Mouse (Mus musculus): ENCODE results near the gene Clic3.

Gene Clic3

DNA sequence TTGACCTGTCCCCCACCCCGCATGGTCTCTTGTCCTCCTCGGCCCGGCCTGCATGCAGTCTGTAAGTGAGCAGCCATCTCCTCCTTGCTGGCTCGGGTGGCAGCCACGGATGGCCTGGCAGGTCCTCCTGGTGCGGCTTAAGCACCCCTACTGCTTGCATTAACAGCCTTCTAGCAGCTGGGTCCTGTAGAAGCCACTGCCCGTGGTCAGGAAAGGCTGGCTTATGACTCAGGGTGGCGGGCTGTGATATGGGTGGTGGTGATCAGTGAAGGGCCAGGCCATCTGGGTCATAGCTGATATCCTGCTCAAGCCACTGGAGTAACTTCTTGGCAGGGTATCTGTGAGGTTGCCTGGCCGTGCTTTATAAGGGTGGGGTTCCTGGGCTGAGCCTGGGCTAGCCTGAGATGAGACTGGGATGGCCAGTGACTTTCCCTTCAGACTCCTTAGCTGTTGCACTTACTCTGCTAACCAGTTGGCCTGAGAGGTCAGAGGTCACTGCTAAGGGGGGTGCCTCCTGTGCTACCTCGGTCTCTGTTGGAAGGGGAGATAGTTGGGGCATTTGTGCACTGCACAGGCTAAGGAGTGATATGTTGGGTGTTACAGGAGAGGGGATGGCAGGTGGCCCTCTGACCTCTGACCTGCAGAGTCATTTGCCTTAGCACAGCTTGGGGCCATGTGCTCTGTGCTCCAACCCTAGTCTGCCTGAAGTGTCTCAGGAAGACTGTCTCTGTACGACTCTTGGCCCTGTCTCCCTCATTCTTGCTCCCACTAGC, 24.1 kb upstream of the Clic3 start:
- no peak for TF ChIP-seq GATA4 (IDR thresholded peaks at IDR 0.05; ENCODE audit: insufficient replicate concordance, low read length)

DNA sequence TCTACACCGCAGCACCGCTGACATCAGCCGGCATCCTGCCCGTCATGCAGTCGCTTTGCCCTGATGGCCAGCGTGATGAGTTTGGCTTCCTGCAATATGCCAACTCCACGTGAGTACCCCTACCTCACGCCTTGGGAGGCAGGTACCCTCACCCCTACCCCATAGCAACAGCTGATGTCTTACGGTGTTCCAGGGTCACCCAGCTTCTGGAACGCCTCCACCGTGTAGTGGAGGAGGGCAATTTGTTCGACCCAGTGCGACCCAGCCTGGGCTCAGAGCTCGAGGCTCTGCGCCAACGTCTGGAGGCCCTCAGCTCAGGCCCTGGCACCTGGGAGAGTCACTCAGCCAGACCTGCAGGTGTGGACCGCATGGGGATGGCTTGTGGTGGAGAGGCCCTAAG, 23.5 kb upstream of the Clic3 start:
- no peak for TF ChIP-seq GATA4 (IDR thresholded peaks at IDR 0.05; ENCODE audit: insufficient replicate concordance, low read length)

DNA sequence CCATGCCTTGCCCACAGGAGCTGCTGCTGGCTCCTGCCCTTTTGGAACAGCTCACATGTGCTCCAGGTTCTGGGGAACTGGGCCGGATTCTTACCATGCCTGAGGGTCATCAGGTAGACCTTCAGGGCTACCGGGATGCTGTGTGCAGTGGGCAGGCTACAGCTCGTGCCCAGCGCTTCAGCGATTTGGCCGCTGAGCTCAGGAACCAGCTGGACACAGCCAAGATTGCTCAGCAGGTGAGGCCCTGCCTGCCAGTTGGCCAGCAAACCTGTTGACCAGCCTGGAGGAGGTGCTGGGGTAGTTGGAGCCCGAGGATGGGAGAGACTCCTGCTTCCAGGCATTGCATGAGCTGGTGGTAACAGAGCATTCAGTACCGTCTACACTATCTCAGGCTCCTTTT, 22.3 kb upstream of the Clic3 start:
- no peak for TF ChIP-seq GATA4 (IDR thresholded peaks at IDR 0.05; ENCODE audit: insufficient replicate concordance, low read length)

DNA sequence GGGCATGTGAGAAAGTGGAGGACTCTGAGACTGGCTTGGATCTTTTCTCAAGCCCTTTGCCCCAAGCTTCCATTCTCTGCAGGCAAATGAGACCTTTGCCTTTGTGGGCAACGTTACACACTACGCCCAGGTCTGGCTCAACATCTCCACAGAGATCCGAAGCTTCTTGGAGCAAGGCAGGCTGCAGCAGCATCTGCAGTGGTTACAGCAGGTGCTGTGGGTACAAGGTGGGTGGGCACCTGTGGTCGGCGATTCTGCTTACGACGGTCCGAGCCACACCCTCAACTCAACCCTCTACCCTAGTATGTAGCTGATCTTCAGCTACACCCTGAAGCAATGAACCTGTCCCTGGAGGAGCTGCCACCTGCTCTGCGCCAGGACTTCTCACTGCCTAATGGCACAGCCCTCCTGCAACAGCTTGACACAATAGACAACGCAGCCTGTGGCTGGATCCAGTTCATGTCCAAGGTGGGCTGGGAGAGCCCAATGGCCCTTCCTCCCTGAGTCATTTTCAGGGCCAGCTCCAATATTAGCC, 20.3 kb upstream of the Clic3 start:
- no peak for TF ChIP-seq GATA4 (IDR thresholded peaks at IDR 0.05; ENCODE audit: insufficient replicate concordance, low read length)

DNA sequence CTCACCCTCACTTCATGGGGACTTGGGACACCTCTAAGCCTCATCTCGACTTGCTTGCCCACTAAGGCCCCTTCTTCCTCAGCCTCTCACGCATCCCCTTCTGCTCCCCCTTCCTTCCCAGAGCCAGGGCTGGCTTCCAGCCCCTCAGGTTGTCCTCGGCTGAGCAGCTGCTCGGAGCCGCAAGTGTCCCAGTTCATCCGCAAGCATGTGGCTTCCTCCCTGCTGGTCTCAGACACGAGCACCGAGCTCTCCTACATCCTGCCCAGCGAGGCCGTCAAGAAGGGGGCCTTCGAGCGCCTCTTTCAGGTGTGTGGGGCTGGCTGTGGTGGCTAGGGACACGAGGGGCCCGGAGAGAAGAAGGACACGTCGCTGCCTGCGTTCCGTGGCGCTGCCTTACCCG, 15.6 kb upstream of the Clic3 start:
- TF ChIP-seq GATA4 (IDR thresholded peaks at IDR 0.05; ENCODE audit: insufficient replicate concordance, low read length), result no peak

DNA sequence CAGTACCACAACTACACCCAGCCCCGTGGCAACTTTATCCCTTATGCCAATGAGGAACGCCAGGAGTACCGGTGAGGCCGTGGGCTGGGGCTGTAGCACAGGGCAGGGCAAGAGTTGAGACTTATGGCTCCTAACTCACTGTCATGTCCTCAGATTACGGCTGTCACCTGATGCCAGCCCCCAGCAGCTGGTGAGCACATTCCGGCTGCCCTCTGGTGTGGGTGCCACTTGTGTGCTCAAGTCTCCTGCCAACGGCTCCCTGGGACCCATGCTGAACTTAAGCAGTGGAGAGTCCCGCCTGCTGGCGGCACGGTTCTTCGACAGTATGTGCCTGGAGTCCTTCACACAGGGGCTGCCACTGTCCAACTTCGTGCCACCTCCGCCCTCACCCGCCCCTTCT, 14.0 kb upstream of the Clic3 start:
- TF ChIP-seq GATA4 (IDR thresholded peaks at IDR 0.05; ENCODE audit: insufficient replicate concordance, low read length), result no peak

DNA sequence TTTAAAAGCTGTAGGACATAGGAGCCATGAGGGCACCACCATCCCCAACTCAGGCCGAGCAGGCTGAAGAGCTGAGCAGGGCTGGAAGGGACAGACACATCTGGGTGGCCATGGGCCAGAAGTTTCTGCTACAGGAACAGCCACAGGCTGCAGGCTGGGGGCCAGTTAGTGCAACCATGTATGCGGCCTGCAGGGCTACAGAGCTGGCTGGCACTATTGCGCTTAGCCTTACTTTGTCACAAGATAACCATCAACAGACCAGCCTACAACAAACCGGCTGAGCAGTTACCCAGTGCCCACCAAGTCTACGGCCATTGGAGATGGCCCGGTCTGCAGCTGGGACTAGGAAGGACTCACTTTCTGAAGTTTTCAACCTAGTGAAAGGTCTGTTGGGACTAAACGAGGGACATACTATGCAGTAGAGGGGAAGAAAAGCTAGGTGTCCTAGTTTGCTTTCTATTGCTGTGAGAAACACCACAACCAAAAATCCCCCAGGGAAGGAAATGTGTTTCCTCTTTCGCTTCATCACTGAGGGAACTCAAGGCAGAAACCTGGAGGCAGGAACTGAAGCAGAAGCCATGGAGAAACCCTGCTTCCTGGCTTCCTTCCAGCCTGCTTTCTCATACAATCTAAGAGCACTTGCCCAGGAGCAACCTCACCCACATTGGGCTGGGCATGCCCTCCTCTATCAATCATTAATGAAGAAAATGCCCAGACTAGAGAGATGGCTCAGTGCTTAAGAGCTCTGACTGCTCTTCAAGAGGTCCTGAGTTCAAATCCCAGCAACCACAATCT, 5.6 kb upstream of the Clic3 start:
- no peak for TF ChIP-seq GATA4 (IDR thresholded peaks at IDR 0.05; ENCODE audit: insufficient replicate concordance, low read length)

DNA sequence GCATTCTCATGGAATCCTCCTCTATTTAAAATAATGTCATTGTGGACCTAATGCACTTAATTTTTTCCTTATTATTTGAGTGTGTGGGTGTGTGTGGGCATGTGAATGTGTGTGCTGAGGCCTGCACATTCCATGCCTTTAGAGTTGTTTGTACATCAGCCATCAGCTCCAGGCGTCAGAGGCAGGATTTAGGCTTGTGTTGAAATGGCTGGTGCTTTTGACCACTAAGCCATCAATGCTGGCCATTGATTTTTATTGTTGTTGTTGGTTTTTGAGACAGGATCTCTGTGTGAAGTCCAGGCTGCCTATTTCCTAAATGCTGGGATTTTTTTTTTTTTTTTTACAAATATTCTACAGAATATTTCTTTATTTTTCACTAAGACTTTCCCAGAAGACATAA, 3.7 kb upstream of the Clic3 start:
- TF ChIP-seq GATA4 (IDR thresholded peaks at IDR 0.05; ENCODE audit: insufficient replicate concordance, low read length), result no peak

DNA sequence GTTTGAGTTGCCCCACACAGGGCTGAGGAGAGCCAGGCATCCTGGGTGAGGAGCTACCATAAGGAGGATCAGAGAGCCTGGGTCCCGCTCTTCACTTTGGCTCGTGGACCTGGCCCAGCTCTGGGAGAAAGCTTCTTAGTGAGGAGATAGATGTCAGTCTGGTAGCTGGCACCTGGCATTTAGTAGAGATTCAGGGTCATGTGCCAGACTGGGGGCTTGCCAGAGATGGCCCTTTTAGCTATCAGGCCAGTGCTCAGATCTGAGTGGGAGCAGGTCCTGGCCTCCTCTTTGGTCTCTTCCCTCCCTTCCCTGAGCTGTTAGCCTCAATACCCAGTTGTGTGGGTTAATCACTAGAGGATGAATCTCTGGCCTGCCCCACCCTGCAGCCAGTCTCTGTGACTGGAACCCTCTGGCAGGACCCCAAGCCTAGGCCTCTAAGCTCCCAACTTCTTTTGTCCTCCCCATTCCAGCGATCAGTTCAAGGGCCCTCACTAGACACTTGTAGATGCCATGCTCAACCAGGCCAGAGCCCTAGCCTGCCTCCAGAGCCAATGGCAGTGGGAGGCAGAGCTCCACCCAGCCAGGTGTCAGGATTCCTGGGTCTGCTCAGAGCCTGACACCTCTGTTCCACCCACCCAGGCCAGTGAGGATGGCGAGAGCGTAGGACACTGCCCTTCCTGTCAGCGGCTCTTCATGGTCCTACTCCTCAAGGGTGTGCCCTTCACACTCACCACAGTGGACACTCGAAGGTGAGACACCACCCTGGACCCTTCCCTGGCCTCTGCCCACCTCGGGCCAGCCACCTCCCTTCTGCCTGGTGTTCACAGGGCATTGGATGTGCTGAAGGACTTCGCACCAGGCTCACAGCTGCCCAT, 621 bp downstream of the Clic3 start:
- TF ChIP-seq GATA4 (IDR thresholded peaks at IDR 0.05; ENCODE audit: insufficient replicate concordance, low read length), result no peak

DNA sequence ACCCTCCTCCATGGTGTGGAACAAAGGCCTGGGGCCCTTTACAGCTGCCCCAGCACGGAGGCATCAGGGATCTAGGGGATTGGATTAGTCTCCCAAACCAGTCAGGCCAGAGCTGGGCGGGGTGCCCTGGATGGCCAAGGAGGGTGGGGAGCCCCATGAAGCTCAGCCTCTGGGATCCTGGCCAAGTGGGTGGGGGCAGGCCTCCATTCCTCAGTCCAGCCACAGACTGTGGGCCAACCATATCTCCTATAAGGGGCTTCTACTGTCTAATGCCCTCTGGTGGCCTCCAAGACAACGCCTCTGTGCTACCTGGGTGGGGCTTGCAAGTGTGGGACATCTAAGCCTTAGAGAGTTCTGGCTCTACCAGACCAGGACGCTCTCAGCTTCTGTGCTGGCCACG, 2.3 kb downstream of the Clic3 start:
- TF ChIP-seq GATA4 (IDR thresholded peaks at IDR 0.05; ENCODE audit: insufficient replicate concordance, low read length), result no peak

DNA sequence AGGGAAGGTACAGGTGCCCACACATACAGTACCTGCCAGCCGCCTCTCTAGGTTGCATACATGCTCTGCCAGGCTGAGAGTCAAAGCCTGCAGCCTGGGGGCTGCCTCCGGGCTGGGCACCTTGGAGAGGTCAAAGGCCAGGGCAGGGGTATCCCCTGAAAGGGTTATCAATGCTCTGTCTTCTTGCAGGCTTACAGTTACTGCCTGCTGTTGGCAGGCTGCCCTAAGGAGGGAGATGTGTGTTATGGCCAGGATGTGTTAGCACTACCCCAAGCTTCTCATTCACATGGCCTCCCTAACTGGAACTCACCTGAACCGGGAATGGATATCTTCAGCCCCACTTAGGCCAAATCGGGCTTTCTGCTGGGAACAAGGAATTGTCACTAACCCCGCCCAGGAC, 3.5 kb downstream of the Clic3 start:
- no peak for TF ChIP-seq GATA4 (IDR thresholded peaks at IDR 0.05; ENCODE audit: insufficient replicate concordance, low read length)

DNA sequence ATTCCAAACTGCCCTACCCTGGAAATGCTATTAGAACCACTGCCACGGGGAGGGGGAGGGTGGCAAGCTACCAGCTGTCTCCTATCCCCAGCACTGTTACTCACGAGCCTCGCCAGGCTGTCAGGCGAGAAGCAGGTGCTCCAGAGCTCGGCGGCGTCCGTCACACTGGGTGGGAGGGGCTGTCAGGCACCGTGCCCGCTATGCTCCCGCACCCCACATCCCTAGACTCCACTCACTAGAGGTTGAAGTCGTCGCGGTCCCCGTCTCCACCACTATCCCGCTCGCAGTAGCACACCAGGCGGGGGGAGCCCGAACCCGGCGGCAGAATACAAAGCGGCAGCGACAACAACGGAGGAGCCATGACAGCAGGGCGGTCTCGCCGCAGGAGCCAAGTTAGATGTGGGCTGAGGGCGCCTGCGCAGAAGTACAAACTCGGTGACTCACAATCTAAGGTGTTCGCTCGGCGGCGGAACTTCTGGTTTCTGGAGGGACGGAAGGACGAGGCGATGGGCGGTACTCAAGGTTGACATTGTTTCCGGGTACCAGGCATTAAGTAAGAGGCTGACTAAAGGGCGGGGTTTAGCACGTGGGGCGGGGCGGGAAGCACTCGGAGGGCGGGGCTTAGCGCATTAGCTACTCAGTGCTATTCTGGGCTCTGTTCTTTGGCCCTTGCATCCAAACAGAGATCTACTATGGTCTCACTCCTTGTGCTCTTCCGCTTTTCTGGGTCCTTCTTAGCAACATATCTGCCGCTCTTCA, 4.1 kb downstream of the Clic3 start, which contains the start of gene Paxx:
Paxx (minus strand) TSS at position 544 of the 759 bp plus-strand sequence.
- no peak; the same call in 1 of the 2 replicates for TF ChIP-seq GATA4 (IDR thresholded peaks at IDR 0.05; ENCODE audit: insufficient replicate concordance, low read length)

DNA sequence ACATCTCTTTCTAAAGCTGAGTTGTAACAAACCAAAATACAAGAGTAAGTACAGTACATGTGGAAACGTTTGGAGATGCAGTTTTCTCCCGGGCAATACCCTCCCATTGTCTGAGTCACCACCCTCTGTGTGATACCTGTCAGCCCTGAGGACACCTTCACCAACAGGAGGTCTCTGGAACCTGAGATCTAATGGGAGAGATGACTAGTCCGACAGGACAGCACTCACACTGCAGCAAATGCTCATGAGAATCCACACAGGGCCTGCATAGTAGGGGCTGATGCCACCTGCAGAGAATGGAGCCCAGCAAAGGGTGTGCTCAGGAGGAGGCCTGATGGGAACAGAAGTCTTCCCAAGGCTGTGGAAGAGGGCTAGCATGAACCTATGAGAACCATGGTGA, 4.8 kb downstream of the Clic3 start:
- no peak for TF ChIP-seq GATA4 (IDR thresholded peaks at IDR 0.05; ENCODE audit: insufficient replicate concordance, low read length)

DNA sequence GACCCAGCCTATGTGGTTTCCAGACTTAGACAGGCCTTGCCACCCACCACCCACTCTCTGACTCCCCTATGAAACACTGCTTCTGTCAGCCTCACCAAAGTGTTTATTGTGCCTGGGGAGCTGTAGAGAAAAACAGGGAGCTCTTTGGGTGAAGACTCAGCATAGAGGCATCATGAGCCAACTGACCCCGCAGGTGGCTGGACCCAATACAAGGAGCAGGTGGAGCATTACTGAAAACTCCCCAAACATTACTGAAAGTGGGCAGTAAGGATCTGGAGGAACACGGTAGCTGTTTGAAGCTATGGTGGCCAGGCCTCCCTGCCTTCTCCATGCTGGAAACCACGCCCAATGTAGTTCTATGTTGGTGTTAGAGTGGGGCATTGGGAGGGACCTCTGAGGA, 7.0 kb downstream of the Clic3 start:
- no peak for TF ChIP-seq GATA4 (IDR thresholded peaks at IDR 0.05; ENCODE audit: insufficient replicate concordance, low read length)
